Mouse (Mus musculus): ENCODE data around the gene Lrrc74b. TPM values are rescaled to one million over a fixed set of nuclear protein-coding genes. Genes with fewer than 3 reads are reported as not detected.

The Lrrc74b gene
- 0.91 TPM in 1 of 2 replicates, not detected in the other for polyA plus RNA-seq (2012; ENCODE audit: insufficient read depth, insufficient read length, missing spikeins)

DNA sequence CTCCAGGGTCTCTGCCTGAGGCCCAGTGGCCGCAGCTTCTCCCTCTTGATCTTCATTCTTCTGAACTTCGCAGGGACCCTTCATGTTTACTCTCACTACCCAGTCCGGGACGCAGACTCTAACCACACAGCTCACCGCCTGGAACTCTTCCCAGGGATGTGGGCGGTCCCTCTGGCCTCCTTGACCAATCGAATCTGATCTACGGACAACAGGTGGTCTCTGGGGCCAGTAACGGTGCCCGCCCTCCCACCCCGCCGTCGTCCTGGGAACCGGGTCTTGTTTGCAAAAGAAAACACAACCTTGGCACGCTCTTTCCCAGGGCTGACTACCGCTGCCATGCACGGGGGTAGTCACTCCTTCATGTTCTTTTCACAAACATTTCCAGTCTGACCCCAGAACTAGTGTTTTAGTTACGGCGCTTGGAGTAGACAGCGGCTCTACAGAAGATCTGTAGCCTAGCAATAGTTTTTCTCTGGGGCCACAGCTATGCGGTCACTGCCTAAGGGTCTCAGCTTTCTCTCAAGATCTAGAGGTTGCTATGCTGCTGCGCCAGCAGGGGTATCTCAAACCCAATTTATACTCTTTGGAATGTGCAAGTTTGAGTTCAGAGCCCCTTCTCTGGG is at the start of gene Lrrc74b:
Gene Lrrc74b (minus strand): TSS at position 120 of the 623 bp plus-strand sequence.
- peak within 1 kb of the TSS; percentile 59 for H3K4me3 ChIP-seq (ENCODE audit: insufficient read depth, low read depth, low read length)
- H3K27ac ChIP-seq (replicated peaks; ENCODE audit: low read depth, low read length) = no peak within 1 kb of the TSS
- H3K4me1 ChIP-seq (ENCODE audit: control insufficient read depth, insufficient read depth, insufficient read length, low read length) = no peaks in the 10 kb centered on the region

DNA sequence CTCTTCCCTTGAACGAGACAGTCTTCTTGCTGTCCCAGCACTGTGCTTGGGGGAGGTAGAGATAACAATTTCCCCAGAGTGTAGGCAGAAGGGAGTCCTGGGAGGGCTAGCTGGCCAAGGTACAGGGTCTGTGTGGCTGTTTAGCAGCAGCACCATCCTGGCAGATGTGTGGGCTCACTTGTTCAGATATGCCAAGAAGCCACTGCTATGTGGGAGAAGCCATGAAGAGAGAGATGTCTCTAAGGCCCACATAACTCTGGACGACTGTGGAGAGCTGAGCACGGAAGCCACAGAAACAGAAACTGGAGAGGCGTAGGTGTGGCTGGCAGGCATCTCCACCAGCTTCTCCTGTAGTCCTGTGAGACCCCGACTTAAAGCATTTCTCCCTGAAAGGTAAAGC is 44.6 kb upstream of the Lrrc74b start:
- Histone ChIP-seq H3K27ac (replicated peaks; ENCODE audit: low read depth, low read length) (no peak overlapping the region), H3K4me1 (ENCODE audit: control insufficient read depth, insufficient read depth, insufficient read length, low read length) (no peaks in the 10 kb centered on the region)

DNA sequence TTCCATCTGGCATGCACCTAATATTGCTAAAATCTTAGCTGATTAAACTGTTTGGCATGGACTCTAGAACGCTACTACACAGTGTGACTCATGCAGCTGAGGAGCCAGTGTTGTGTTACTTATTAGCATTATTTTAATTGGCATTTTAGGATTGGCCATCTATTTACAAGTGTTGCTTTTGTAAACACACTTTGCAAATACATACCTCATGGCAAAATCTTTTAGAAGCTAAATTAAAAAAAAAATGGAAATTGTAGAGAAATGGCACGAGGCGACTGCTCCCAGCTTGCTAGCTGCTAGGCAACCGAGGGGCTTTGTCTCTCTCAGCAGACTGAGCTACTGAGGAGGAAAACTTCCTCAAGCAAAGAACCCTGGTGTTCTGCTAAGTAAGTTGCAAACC is 43.9 kb upstream of the Lrrc74b start:
- Histone ChIP-seq H3K27ac (replicated peaks; ENCODE audit: low read depth, low read length) (no peak overlapping the region), H3K4me1 (ENCODE audit: control insufficient read depth, insufficient read depth, insufficient read length, low read length) (no peaks in the 10 kb centered on the region), H3K4me3 (ENCODE audit: insufficient read depth, low read depth, low read length) (no peak overlapping the region)

More for the DNA sequence above, 44.6 kb upstream of the Lrrc74b start:
- H3K4me3 ChIP-seq (ENCODE audit: insufficient read depth, low read depth, low read length) = no peak overlapping the region

- H3K27ac ChIP-seq (replicated peaks; ENCODE audit: low read depth, low read length) = no peak overlapping the region
- H3K4me1 ChIP-seq (ENCODE audit: control insufficient read depth, insufficient read depth, insufficient read length, low read length) = no peaks in the 10 kb centered on the region
- H3K4me3 ChIP-seq (ENCODE audit: insufficient read depth, low read depth, low read length) = no peak overlapping the region
Observed at GRCm38 (mm10) chr16:17600944-17601562, 40.0 kb upstream of the Lrrc74b start.

- Histone ChIP-seq H3K4me1 (ENCODE audit: control insufficient read depth, insufficient read depth, insufficient read length, low read length) (no peaks in the 10 kb centered on the region), H3K4me3 (ENCODE audit: insufficient read depth, low read depth, low read length) (no peak overlapping the region), H3K27ac (replicated peaks; ENCODE audit: low read depth, low read length) (no peak overlapping the region)
Observed at GRCm38 (mm10) chr16:17590731-17591130, 29.7 kb upstream of the Lrrc74b start.

DNA sequence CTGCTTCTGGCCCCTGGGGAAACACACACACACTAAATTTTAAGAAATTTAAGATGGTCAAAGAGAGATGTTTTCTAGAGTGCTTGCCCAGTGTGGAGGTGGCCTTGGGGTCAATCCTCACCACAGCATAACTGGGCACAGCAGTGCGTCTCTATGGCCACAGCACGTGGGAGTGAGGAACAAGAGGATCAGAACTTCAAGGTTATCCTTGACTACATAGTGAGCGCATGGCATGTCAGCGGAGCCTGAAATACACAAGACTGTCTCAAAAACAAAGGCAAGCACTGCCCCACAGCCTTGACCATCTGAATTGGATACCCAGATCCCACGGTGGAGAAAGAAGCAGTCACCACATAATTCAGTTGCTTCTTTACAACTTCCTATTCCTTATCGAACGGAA is 23.5 kb upstream of the Lrrc74b start:
- no peak overlapping the region for H3K4me3 ChIP-seq (ENCODE audit: insufficient read depth, low read depth, low read length)
- no peaks in the 10 kb centered on the region for H3K4me1 ChIP-seq (ENCODE audit: control insufficient read depth, insufficient read depth, insufficient read length, low read length)
- no peak overlapping the region for H3K27ac ChIP-seq (replicated peaks; ENCODE audit: low read depth, low read length)

- H3K4me1 ChIP-seq (ENCODE audit: control insufficient read depth, insufficient read depth, insufficient read length, low read length) = no peaks in the 10 kb centered on the region
Observed at GRCm38 (mm10) chr16:17583064-17583463, 22.0 kb upstream of the Lrrc74b start, which contains the start of gene Slc7a4. TSS of gene Slc7a4 (minus strand) at chr16:17583214.

DNA sequence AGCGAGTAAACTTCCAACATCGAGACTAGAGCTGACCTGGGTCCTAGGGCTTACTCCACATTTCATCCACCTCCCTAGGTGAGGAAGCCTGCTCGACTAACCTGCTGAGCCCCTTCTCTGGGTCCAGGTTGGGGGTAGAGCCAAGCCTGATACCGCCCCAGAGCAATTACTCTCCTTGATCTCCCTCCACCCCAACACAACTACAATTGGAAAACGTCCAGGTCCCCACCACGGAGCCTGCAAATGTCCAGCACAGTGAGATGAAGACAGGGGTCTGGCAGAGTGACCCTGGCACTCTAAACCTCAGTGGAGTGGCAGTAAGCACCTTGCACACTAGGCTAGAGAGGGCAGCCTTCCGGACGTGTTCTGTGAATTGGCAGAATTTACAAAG is 15.8 kb upstream of the Lrrc74b start:
- H3K4me3 ChIP-seq (ENCODE audit: insufficient read depth, low read depth, low read length) = peak overlapping the region; percentile 61
- H3K4me1 ChIP-seq (ENCODE audit: control insufficient read depth, insufficient read depth, insufficient read length, low read length) = no peaks in the 10 kb centered on the region
- H3K27ac ChIP-seq (replicated peaks; ENCODE audit: low read depth, low read length) = no peak overlapping the region

More at GRCm38 (mm10) chr16:17583064-17583463, 22.0 kb upstream of the Lrrc74b start, which contains the start of gene Slc7a4:
- Histone ChIP-seq H3K27ac (replicated peaks; ENCODE audit: low read depth, low read length) (no peak within 1 kb of the TSS), H3K4me3 (ENCODE audit: insufficient read depth, low read depth, low read length) (no peak within 1 kb of the TSS)

GRCm38 (mm10) chr16:17575870-17576824 is 15.1 kb upstream of the Lrrc74b start:
- Histone ChIP-seq H3K4me1 (ENCODE audit: control insufficient read depth, insufficient read depth, insufficient read length, low read length) (no peaks in the 10 kb centered on the region), H3K4me3 (ENCODE audit: insufficient read depth, low read depth, low read length) (peak overlapping the region; percentile 61), H3K27ac (replicated peaks; ENCODE audit: low read depth, low read length) (no peak overlapping the region)

DNA sequence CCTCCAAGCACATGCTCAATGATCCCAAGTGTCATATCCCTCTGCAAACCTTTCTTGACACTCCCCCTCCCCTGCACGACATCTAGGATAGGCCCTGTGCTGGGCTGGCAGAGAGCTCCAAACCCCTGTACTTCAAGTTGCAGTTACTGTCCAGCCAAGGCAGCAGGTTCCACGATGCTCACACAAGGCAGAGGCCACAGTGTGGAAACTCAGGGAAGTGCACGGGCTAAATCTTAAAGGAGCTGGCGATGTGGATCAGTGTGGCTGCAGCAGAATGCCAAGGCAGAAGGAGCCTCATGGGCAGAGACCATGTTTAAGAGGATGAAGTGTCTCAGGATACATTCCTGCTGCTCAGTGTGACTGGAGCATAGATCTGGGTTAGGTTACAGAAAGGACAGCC is 5.1 kb upstream of the Lrrc74b start:
- Histone ChIP-seq H3K4me3 (ENCODE audit: insufficient read depth, low read depth, low read length) (no peak overlapping the region), H3K4me1 (ENCODE audit: control insufficient read depth, insufficient read depth, insufficient read length, low read length) (no peaks in the 10 kb centered on the region), H3K27ac (replicated peaks; ENCODE audit: low read depth, low read length) (no peak overlapping the region)

DNA sequence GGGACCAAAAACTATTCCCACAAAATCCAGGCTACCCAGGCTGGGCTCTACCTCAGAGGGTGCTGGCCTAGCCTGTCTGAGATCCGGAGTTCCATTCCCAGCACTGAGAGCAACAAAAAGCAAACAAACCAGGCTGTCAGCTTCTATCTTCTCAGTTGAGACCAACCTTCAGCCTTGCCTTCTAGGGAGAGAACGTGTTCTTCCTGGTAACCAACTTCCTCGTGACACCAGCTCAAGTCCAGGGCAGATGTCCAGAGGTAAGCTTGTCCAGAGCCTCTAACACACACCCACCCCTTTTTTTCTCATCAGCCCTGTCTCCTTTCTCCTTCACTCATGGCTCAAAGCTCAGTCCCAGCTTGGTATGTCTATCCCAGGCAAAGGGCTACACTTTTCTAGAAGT is 3.7 kb upstream of the Lrrc74b start:
- no peak overlapping the region for H3K27ac ChIP-seq (replicated peaks; ENCODE audit: low read depth, low read length)
- H3K4me1 ChIP-seq (ENCODE audit: control insufficient read depth, insufficient read depth, insufficient read length, low read length) = no peaks in the 10 kb centered on the region
- H3K4me3 ChIP-seq (ENCODE audit: insufficient read depth, low read depth, low read length) = no peak overlapping the region

GRCm38 (mm10) chr16:17564221-17564620 is 3.2 kb upstream of the Lrrc74b start:
- no peak overlapping the region for H3K27ac ChIP-seq (replicated peaks; ENCODE audit: low read depth, low read length)
- no peak overlapping the region for H3K4me3 ChIP-seq (ENCODE audit: insufficient read depth, low read depth, low read length)
- no peaks in the 10 kb centered on the region for H3K4me1 ChIP-seq (ENCODE audit: control insufficient read depth, insufficient read depth, insufficient read length, low read length)

- Histone ChIP-seq H3K4me3 (ENCODE audit: insufficient read depth, low read depth, low read length) (no peak overlapping the region), H3K27ac (replicated peaks; ENCODE audit: low read depth, low read length) (no peak overlapping the region), H3K4me1 (ENCODE audit: control insufficient read depth, insufficient read depth, insufficient read length, low read length) (no peaks in the 10 kb centered on the region)
Observed at GRCm38 (mm10) chr16:17563580-17563979, 2.5 kb upstream of the Lrrc74b start.

GRCm38 (mm10) chr16:17561751-17562208 is 733 bp upstream of the Lrrc74b start, which contains the start of gene P2rx6:
TSS of gene P2rx6 (plus strand) at chr16:17561885.
- no peaks in the 10 kb centered on the region for H3K4me1 ChIP-seq (ENCODE audit: control insufficient read depth, insufficient read depth, insufficient read length, low read length)
- H3K4me3 ChIP-seq (ENCODE audit: insufficient read depth, low read depth, low read length) = peak within 1 kb of the TSS; percentile 59
- H3K27ac ChIP-seq (replicated peaks; ENCODE audit: low read depth, low read length) = no peak within 1 kb of the TSS

All from brown adipose tissue, adult 24 weeks (tissue).